Mouse (Mus musculus): ENCODE results near the gene Zfp654. TPM values are rescaled to one million over a fixed set of nuclear protein-coding genes. Genes with fewer than 3 reads are reported as not detected.

The Zfp654 gene
- total and polyA plus RNA-seq, 2 experiments from 2014 or later: 3.3 to 8.9 TPM

GRCm38 (mm10) chr16:64852891-64853290, 1.4 kb upstream of the Zfp654 start:
- H3K4me3 ChIP-seq (ENCODE audit: low read depth, low read length): peak overlapping the region; percentile 95
- H3K9me3 ChIP-seq (replicated peaks; ENCODE audit: control insufficient read depth, low read length): no peaks in the 10 kb centered on the region
- peaks cover 6% of the 10 kb centered on the region for H3K4me1 ChIP-seq (ENCODE audit: control insufficient read depth, insufficient read depth)
- ATAC-seq (ENCODE audit: insufficient read depth, low read depth) (no peak), DNase-seq (ENCODE audit: low spot score) (no peak)
- H3K27ac ChIP-seq (ENCODE audit: low read depth): peak overlapping the region; percentile 99
- TF ChIP-seq CTCF (IDR thresholded peaks at IDR 0.05; ENCODE audit: low read depth) (no peak), EP300 (IDR thresholded peaks at IDR 0.05; ENCODE audit: low read depth) (no peak)
- peak overlapping the region; percentile 83 for H3K4me2 ChIP-seq (ENCODE audit: low read depth, low read length)
- no peaks in the 10 kb centered on the region for H3K27me3 ChIP-seq (ENCODE audit: control insufficient read depth, insufficient read depth, low read length)
- peaks cover 20% of the 10 kb centered on the region for H3K36me3 ChIP-seq (replicated peaks; ENCODE audit: control insufficient read depth, insufficient read depth, low read length)
- H3K9ac ChIP-seq (replicated peaks; ENCODE audit: low read depth, low read length): peak overlapping the region; percentile 95
- 2% methylated on average over 14 of the region's 14 CpGs for whole genome bisulfite sequencing

- Histone ChIP-seq H3K9me3 (replicated peaks; ENCODE audit: control insufficient read depth, low read length) (no peaks in the 10 kb centered on the region), H3K27ac (ENCODE audit: low read depth) (peak overlapping the region; percentile 99), H3K27me3 (ENCODE audit: control insufficient read depth, insufficient read depth, low read length) (no peaks in the 10 kb centered on the region), H3K4me1 (ENCODE audit: control insufficient read depth, insufficient read depth) (peaks cover 6% of the 10 kb centered on the region), H3K4me3 (ENCODE audit: low read depth, low read length) (peak overlapping the region; percentile 95), H3K4me2 (ENCODE audit: low read depth, low read length) (peak overlapping the region; percentile 83), H3K36me3 (replicated peaks; ENCODE audit: control insufficient read depth, insufficient read depth, low read length) (peaks cover 20% of the 10 kb centered on the region), H3K9ac (replicated peaks; ENCODE audit: low read depth, low read length) (peak overlapping the region; percentile 95)
- under 1% methylated on average over 41 of the region's 53 CpGs for WGBS
- DNase-seq (ENCODE audit: low spot score): no peak
- peak; percentile 12 for ATAC-seq (ENCODE audit: insufficient read depth, low read depth)
- no peak for TF ChIP-seq EP300 (IDR thresholded peaks at IDR 0.05; ENCODE audit: low read depth)
Measured at GRCm38 (mm10) chr16:64852441-64852871, 1.0 kb upstream of the Zfp654 start.

- ATAC-seq (ENCODE audit: insufficient read depth, low read depth) (peak; percentile 17), DNase-seq (ENCODE audit: low spot score) (peak; percentile 11)
- H3K27me3 ChIP-seq (ENCODE audit: control insufficient read depth, insufficient read depth, low read length): no peaks in the 10 kb centered on the region
- peak overlapping the region; percentile 96 for H3K27ac ChIP-seq (ENCODE audit: low read depth)
- under 1% methylated on average over 44 of the region's 45 CpGs for WGBS
- peak overlapping the region; percentile 95 for H3K4me3 ChIP-seq (ENCODE audit: low read depth, low read length)
- peaks cover 6% of the 10 kb centered on the region for H3K4me1 ChIP-seq (ENCODE audit: control insufficient read depth, insufficient read depth)
- H3K9me3 ChIP-seq (replicated peaks; ENCODE audit: control insufficient read depth, low read length): no peaks in the 10 kb centered on the region
- H3K4me2 ChIP-seq (ENCODE audit: low read depth, low read length): peak overlapping the region; percentile 82
- peaks cover 16% of the 10 kb centered on the region for H3K36me3 ChIP-seq (replicated peaks; ENCODE audit: control insufficient read depth, insufficient read depth, low read length)
- H3K9ac ChIP-seq (replicated peaks; ENCODE audit: low read depth, low read length): peak overlapping the region; percentile 95
- TF ChIP-seq EP300 (IDR thresholded peaks at IDR 0.05; ENCODE audit: low read depth) (no peak; the same call in 1 of the 2 replicates), CTCF (IDR thresholded peaks at IDR 0.05; ENCODE audit: low read depth) (no peak)
Measured at GRCm38 (mm10) chr16:64851085-64851562, 328 bp downstream of the Zfp654 start.

GRCm38 (mm10) chr16:64850287-64851084, 966 bp downstream of the Zfp654 start:
- peak overlapping the region; percentile 95 for H3K9ac ChIP-seq (replicated peaks; ENCODE audit: low read depth, low read length)
- under 1% methylated on average over 16 of the region's 16 CpGs for WGBS
- peaks cover 9% of the 10 kb centered on the region for H3K36me3 ChIP-seq (replicated peaks; ENCODE audit: control insufficient read depth, insufficient read depth, low read length)
- ATAC-seq (ENCODE audit: insufficient read depth, low read depth): no peak
- peak overlapping the region; percentile 96 for H3K27ac ChIP-seq (ENCODE audit: low read depth)
- H3K4me2 ChIP-seq (ENCODE audit: low read depth, low read length): peak overlapping the region; percentile 82
- no peak for TF ChIP-seq CTCF (IDR thresholded peaks at IDR 0.05; ENCODE audit: low read depth)
- DNase-seq (ENCODE audit: low spot score): no peak
- no peaks in the 10 kb centered on the region for H3K27me3 ChIP-seq (ENCODE audit: control insufficient read depth, insufficient read depth, low read length)
- no peaks in the 10 kb centered on the region for H3K9me3 ChIP-seq (replicated peaks; ENCODE audit: control insufficient read depth, low read length)
- H3K4me1 ChIP-seq (ENCODE audit: control insufficient read depth, insufficient read depth): peaks cover 6% of the 10 kb centered on the region
- H3K4me3 ChIP-seq (ENCODE audit: low read depth, low read length): peak overlapping the region; percentile 95

GRCm38 (mm10) chr16:64845947-64846346, 5.5 kb downstream of the Zfp654 start:
- Histone ChIP-seq H3K4me2 (ENCODE audit: low read depth, low read length) (no peak overlapping the region), H3K4me1 (ENCODE audit: control insufficient read depth, insufficient read depth) (0 out of 2 replicates have a peak, but pooled peaks cover 2% of the 10 kb centered on the region), H3K9ac (replicated peaks; ENCODE audit: low read depth, low read length) (no peak overlapping the region), H3K27me3 (ENCODE audit: control insufficient read depth, insufficient read depth, low read length) (no peaks in the 10 kb centered on the region), H3K4me3 (ENCODE audit: low read depth, low read length) (no peak overlapping the region), H3K9me3 (replicated peaks; ENCODE audit: control insufficient read depth, low read length) (no peaks in the 10 kb centered on the region), H3K27ac (ENCODE audit: low read depth) (no peak overlapping the region), H3K36me3 (replicated peaks; ENCODE audit: control insufficient read depth, insufficient read depth, low read length) (no peaks in the 10 kb centered on the region)
- 90% methylated on average over 8 of the region's 8 CpGs for WGBS
- ATAC-seq (ENCODE audit: insufficient read depth, low read depth) (no peak), DNase-seq (ENCODE audit: low spot score) (no peak)
- no peak for TF ChIP-seq EP300 (IDR thresholded peaks at IDR 0.05; ENCODE audit: low read depth)
- TF ChIP-seq CTCF (IDR thresholded peaks at IDR 0.05; ENCODE audit: low read depth): peak; percentile 5; the same call in 1 of the 2 replicates
